Mouse (Mus musculus) stomach, embryonic 14.5 days (tissue): ENCODE measurements at regions not wholly inside any gene's neighbourhood (a gene's known extent, or its start where the extent isn't known, plus 50 kb on each side); places are given as distances from the start of the nearest gene placed in this dataset.
A peak's percentile ranks its signal among the peaks of the same experiment; 100 is the strongest.

ENCODE experiments used
- ATAC-seq: fragments of 200-750 bp; cut with Nextera tagmentation; 2 replicates; pipeline ENCODE4 v1.8.0; 2017; ENCODE audit warnings: low read depth, moderate TSS enrichment; ENCODE audit not compliant: insufficient number of reproducible peaks, insufficient read depth, low FRiP score
- H3K27ac ChIP-seq: fragments of 300-500 bp; sonication (generic); 2 replicates; pipeline ENCODE4 v1.5.1; 2014; ENCODE audit warnings: mild to moderate bottlenecking, low read length, moderate library complexity, mixed read lengths
- H3K27me3 ChIP-seq: fragments of 300-500 bp; sonication (generic); 2 replicates; pipeline ENCODE4 v1.6.1; 2014; ENCODE audit warnings: low read length, control low read depth, mixed read lengths; ENCODE audit not compliant: control insufficient read depth, insufficient read depth
- H3K36me3 ChIP-seq: fragments of 300-500 bp; sonication (generic); 2 replicates; pipeline ENCODE4 v1.6.1; 2014; ENCODE audit warnings: mild to moderate bottlenecking, control low read depth, low read length, moderate library complexity, mixed read lengths; ENCODE audit not compliant: control insufficient read depth, insufficient read depth
- H3K4me1 ChIP-seq: fragments of 300-500 bp; sonication (generic); 2 replicates; pipeline ENCODE4 v1.6.1; 2014; ENCODE audit warnings: low read length, control low read depth, mixed read lengths; ENCODE audit not compliant: control insufficient read depth, insufficient read depth
- H3K4me2 ChIP-seq: fragments of 300-500 bp; sonication (generic); replicated peaks from 2 replicates; pipeline ENCODE4 v1.6.1; 2014; ENCODE audit warnings: low read depth, low read length, control low read depth
- H3K4me3 ChIP-seq: fragments of 300-500 bp; sonication (generic); 2 replicates; pipeline ENCODE4 v1.5.1; 2014; ENCODE audit warnings: low read depth, low read length, control low read depth
- H3K9ac ChIP-seq: fragments of 300-500 bp; sonication (generic); replicated peaks from 2 replicates; pipeline ENCODE4 v1.6.1; 2014; ENCODE audit warnings: low read depth, mild to moderate bottlenecking, control low read depth, low read length, moderate library complexity, mixed read lengths
- H3K9me3 ChIP-seq: fragments of 300-500 bp; sonication (generic); 2 replicates; pipeline ENCODE4 v1.6.1; 2016; ENCODE audit warnings: low read depth, low read length, control low read depth; ENCODE audit not compliant: control insufficient read depth
- WGBS: fragments of 180-500 bp; shearing (Covaris S2); extraction: QIAGEN DNeasy Blood & Tissue Kit; methylation state at CpG from one replicate; pipeline ENCODE4 v1.1.7; 2014; 5-methylcytosine and 5-hydroxymethylcytosine counted together

DNA sequence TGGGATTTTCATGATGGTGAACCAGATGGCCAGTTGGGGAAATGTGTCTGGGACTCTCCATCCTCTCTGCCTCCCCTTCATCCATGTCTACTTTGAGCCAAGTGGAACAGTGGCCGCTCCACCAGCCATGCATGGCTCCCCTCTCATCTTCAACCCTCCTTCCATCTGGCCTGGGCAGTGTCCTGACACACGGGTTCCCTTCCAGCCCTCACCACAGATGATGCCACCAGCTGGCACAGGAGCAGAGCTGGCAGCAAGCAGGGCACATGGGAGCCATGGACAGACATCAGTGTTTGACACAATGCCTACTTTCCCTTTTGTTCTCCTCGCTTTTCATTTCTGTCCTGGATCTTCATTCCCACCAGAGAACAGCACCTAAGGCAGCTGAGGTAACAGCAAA is 348.9 kb downstream of the Cmpk2 start:
- WGBS, result 90% methylated on average over 3 of the region's 3 CpGs

GRCm38 (mm10) chr12:26815771-26816170 is 346.8 kb downstream of the Cmpk2 start:
- Histone ChIP-seq H3K9ac (no peak overlapping the region), H3K27ac (no peak overlapping the region), H3K4me1 (no peaks in the 10 kb centered on the region), H3K4me3 (no peak overlapping the region), H3K36me3 (no peaks in the 10 kb centered on the region), H3K9me3 (no peaks in the 10 kb centered on the region), H3K4me2 (no peak overlapping the region), H3K27me3 (no peaks in the 10 kb centered on the region)
- WGBS, result 77% methylated on average over 8 of the region's 8 CpGs
- no peak for ATAC-seq

More for the DNA sequence above, 348.9 kb downstream of the Cmpk2 start:
- H3K36me3 ChIP-seq, result no peaks in the 10 kb centered on the region
- H3K9me3 ChIP-seq, result no peaks in the 10 kb centered on the region
- H3K9ac ChIP-seq, result no peak overlapping the region
- H3K27ac ChIP-seq, result no peak overlapping the region
- H3K4me1 ChIP-seq, result no peaks in the 10 kb centered on the region
- H3K4me3 ChIP-seq, result no peak overlapping the region
- H3K27me3 ChIP-seq, result no peaks in the 10 kb centered on the region
- no peak for ATAC-seq
- H3K4me2 ChIP-seq, result no peak overlapping the region

DNA sequence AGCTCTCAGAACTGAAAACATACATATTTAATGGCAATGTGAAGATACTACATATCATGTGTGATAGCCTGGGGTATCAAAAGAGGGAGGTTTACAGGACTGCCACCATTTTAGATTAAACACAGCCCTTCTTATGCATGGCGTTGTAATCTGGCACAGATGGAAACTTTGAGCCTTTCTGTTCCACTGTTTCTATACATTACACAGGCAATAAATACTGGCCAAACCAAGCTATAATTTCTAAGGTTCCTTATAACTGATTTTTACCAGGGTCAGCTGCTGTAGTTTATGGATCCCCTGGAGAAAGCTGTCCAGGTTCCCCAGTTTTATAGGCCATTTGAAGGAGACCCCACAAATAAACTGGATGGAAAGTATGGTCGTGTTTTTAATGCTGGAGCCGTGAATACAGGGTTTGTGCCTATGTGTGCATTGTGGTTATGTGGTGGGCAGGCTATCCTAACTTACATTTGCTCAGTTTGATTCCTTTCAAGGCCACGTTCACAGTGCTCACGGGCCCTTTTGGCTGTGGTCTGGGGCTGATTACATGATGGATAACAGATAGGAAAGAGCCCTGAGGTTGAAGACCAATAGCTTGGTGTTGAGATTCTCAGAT is 341.7 kb downstream of the Cmpk2 start:
- no peak overlapping the region for H3K9ac ChIP-seq
- H3K27ac ChIP-seq, result no peak overlapping the region
- H3K4me2 ChIP-seq, result no peak overlapping the region
- ATAC-seq, result no peak
- WGBS, result 79% methylated on average over 5 of the region's 5 CpGs
- H3K27me3 ChIP-seq, result no peaks in the 10 kb centered on the region
- H3K9me3 ChIP-seq, result no peaks in the 10 kb centered on the region
- no peaks in the 10 kb centered on the region for H3K36me3 ChIP-seq
- H3K4me1 ChIP-seq, result peaks cover 10% of the 10 kb centered on the region; the same call in 1 of the 2 replicates
- H3K4me3 ChIP-seq, result no peak overlapping the region

- WGBS, result 3% methylated on average over 4 of the region's 4 CpGs
- no peaks in the 10 kb centered on the region for H3K9me3 ChIP-seq
- H3K9ac ChIP-seq, result no peak overlapping the region
- ATAC-seq, result peak; percentile 80
- H3K4me3 ChIP-seq, result no peak overlapping the region
- no peaks in the 10 kb centered on the region for H3K27me3 ChIP-seq
- H3K4me1 ChIP-seq, result peaks cover 10% of the 10 kb centered on the region; the same call in 1 of the 2 replicates
- H3K27ac ChIP-seq, result no peak overlapping the region
- H3K4me2 ChIP-seq, result no peak overlapping the region
- H3K36me3 ChIP-seq, result no peaks in the 10 kb centered on the region
These were observed 340.7 kb downstream of the Cmpk2 start for GRCm38 (mm10) chr12:26809670-26810069.

DNA sequence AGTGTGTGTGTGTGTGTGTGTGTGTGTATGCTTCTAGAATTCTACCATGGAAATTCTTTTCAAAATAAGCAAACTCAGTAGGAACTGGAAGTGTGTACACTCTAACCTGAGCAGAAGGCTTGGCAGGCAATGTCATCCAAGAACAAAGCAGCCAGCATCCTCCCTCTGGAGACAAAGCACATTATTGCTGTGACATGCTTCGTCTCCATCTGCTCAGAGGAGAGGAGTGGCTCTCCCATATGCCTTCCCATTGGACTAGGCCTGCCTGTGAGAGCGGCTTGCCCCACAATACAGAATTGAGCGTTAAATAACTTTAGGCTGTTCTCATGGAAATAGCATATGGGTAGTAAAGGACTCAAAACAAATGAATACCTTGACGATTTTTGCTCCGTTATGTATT is 333.5 kb downstream of the Cmpk2 start:
- no peak for ATAC-seq
- Histone ChIP-seq H3K27me3 (no peaks in the 10 kb centered on the region), H3K4me2 (no peak overlapping the region), H3K9ac (no peak overlapping the region), H3K9me3 (no peaks in the 10 kb centered on the region), H3K27ac (no peak overlapping the region), H3K4me3 (no peak overlapping the region), H3K4me1 (no peaks in the 10 kb centered on the region), H3K36me3 (no peaks in the 10 kb centered on the region)
- 86% methylated on average over 5 of the region's 5 CpGs for WGBS

DNA sequence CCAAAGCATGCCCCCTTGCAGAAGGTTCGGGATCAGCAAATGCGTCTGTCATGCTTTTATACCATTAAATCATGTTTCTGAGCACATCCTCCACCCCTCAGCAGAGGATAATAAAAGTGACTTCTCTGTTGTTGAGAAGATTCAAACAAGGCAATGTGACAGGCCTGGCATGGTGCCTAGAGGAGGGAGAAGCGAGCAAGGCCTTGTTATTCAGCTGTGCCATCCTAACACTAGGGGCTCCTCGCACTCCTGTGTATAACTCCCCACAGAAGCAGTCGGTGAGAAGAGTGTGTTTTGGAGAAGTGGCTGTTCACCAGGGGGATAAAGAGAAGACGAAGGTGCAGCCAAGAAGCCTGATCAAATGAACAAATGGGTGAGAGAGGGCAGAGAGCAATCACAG is 330.3 kb downstream of the Cmpk2 start:
- Histone ChIP-seq H3K27ac (no peak overlapping the region), H3K9me3 (no peaks in the 10 kb centered on the region), H3K4me3 (no peak overlapping the region), H3K9ac (no peak overlapping the region), H3K36me3 (no peaks in the 10 kb centered on the region), H3K4me1 (no peaks in the 10 kb centered on the region), H3K4me2 (no peak overlapping the region), H3K27me3 (no peaks in the 10 kb centered on the region)
- no peak for ATAC-seq
- WGBS, result 74% methylated on average over 6 of the region's 6 CpGs

DNA sequence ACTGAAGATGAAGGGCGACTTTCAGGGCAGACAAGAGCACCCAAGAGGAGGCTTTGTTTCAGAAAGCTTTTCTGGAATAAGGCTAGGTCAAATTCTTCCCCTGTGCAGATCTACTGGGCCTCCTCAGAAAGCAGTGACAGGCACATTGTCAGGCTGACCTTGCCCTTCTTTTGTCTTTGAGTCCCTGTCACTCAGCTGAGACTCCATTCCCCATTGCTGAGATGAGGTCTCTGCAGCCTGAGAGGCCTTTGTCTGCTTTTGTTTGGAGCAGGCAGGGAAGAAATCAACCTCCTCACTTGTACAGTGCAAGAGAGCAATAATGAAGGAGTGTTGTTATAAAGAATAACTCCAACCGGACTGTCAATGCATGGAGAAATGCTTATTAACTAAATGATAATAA is 327.4 kb downstream of the Cmpk2 start:
- Histone ChIP-seq H3K27me3 (no peaks in the 10 kb centered on the region), H3K36me3 (no peaks in the 10 kb centered on the region), H3K9ac (no peak overlapping the region), H3K27ac (no peak overlapping the region), H3K4me2 (no peak overlapping the region), H3K4me1 (no peaks in the 10 kb centered on the region), H3K4me3 (no peak overlapping the region), H3K9me3 (no peaks in the 10 kb centered on the region)
- WGBS, result 81% methylated on average over 2 of the region's 2 CpGs
- ATAC-seq, result no peak

GRCm38 (mm10) chr12:26789336-26789846 is 320.4 kb downstream of the Cmpk2 start:
- 83% methylated on average over 10 of the region's 10 CpGs for WGBS
- Histone ChIP-seq H3K4me3 (no peak overlapping the region), H3K9me3 (no peaks in the 10 kb centered on the region), H3K27me3 (no peaks in the 10 kb centered on the region), H3K36me3 (no peaks in the 10 kb centered on the region), H3K27ac (no peak overlapping the region), H3K4me2 (no peak overlapping the region), H3K4me1 (no peaks in the 10 kb centered on the region), H3K9ac (no peak overlapping the region)
- ATAC-seq, result no peak

- no peak overlapping the region for H3K27ac ChIP-seq
- no peak overlapping the region for H3K4me2 ChIP-seq
- H3K9ac ChIP-seq, result no peak overlapping the region
- no peaks in the 10 kb centered on the region for H3K36me3 ChIP-seq
- H3K27me3 ChIP-seq, result no peaks in the 10 kb centered on the region
- no peaks in the 10 kb centered on the region for H3K4me1 ChIP-seq
- 72% methylated on average over 2 of the region's 2 CpGs for WGBS
- H3K4me3 ChIP-seq, result no peak overlapping the region
- ATAC-seq, result no peak
- H3K9me3 ChIP-seq, result 0 out of 2 replicates have a peak, but pooled peaks cover under 1% of the 10 kb centered on the region
These were observed 316.5 kb downstream of the Cmpk2 start for GRCm38 (mm10) chr12:26785550-26785949.
